Mouse (Mus musculus): Measurements from ENCODE around the gene Hap1. TPM values are rescaled to one million over a fixed set of nuclear protein-coding genes. Genes with fewer than 3 reads are reported as not detected.

Hap1 gene
- total and polyA plus RNA-seq, 3 experiments = 6.6 to 34.8 TPM; not detected in 1

GRCm38 (mm10) chr11:100397600-100398389 lies 41.9 kb upstream of the Hap1 start, which contains the start of gene Jup (continued):
- TF ChIP-seq CTCF (IDR thresholded peaks at IDR 0.05 in 2 of 3, conservative IDR thresholded peaks at IDR 0.05 in 1 of 3; ENCODE audit: control insufficient read depth in 1 of 3, insufficient read depth in 1 of 3, low read depth in 2 of 3, low read length in 3 of 3, poor library complexity in 1 of 3, severe bottlenecking in 1 of 3) (0 out of 6 replicates have a peak, but pooled peaks of 1 of the 3 experiments have one; percentile 2), NRF1 (IDR thresholded peaks at IDR 0.05; ENCODE audit: insufficient read depth, low read depth, low read length, poor library complexity, severe bottlenecking) (0 out of 2 replicates have a peak, but pooled peaks have one; percentile 6), RAD21 (IDR thresholded peaks at IDR 0.05; ENCODE audit: low read depth, low read length) (no peak), GABPA (IDR thresholded peaks at IDR 0.05; ENCODE audit: low read depth, low read length) (no peak; the same call in 1 of the 2 replicates), ZNF384 (IDR thresholded peaks at IDR 0.05; ENCODE audit: low read depth, low read length) (no peak), SMC3 (IDR thresholded peaks at IDR 0.05; ENCODE audit: low read depth, low read length) (no peak), MXI1 (IDR thresholded peaks at IDR 0.05; ENCODE audit: low read depth, low read length) (0 out of 2 replicates have a peak, but pooled peaks have one; percentile 55), MAZ (IDR thresholded peaks at IDR 0.05; ENCODE audit: low read depth, low read length) (peak; percentile 79; the same call in 1 of the 2 replicates), ELF1 (IDR thresholded peaks at IDR 0.05; ENCODE audit: low read depth, low read length) (peak; percentile 33; the same call in 1 of the 2 replicates), MEF2A (IDR thresholded peaks at IDR 0.05; ENCODE audit: extremely low read depth, insufficient replicate concordance, low read depth, low read length, poor library complexity, severe bottlenecking) (no peak), POLR2A (IDR thresholded peaks at IDR 0.05; ENCODE audit: control insufficient read depth in 1 of 2, insufficient read depth in 1 of 2, low read depth in 1 of 2, low read length in 2 of 2, poor library complexity in 1 of 2) (peak; percentile 68 to 76; a peak in 3 of 4 replicates), UBTF (IDR thresholded peaks at IDR 0.05; ENCODE audit: borderline replicate concordance, insufficient read depth, low read depth, low read length) (peak; percentile 89; the same call in 1 of the 2 replicates), ZMIZ1 (IDR thresholded peaks at IDR 0.05; ENCODE audit: low read depth, low read length) (no peak), POLR2AphosphoS2 (IDR thresholded peaks at IDR 0.05; ENCODE audit: low read length) (no peak)

GRCm38 (mm10) chr11:100396886-100397599 lies 41.1 kb upstream of the Hap1 start:
- Histone ChIP-seq H3K4me1 (ENCODE audit: control insufficient read depth in 1 of 2, insufficient read depth in 2 of 2, low read length in 2 of 2) (peaks cover 16 to 66% of the 10 kb centered on the region in 2 experiments), H3K79me2 (ENCODE audit: control insufficient read depth, insufficient read depth, low read length, poor library complexity) (no peaks in the 10 kb centered on the region), H3K9me3 (replicated peaks; ENCODE audit: insufficient read depth, low read length) (no peaks in the 10 kb centered on the region), H3K4me3 (ENCODE audit: control insufficient read depth in 1 of 2, insufficient read depth in 1 of 2, low read depth in 2 of 2, low read length in 2 of 2) (peak overlapping the region; percentile 43 to 74), H3K27ac (ENCODE audit: control insufficient read depth, low read depth, low read length) (no peak overlapping the region), H3K9ac (ENCODE audit: control insufficient read depth, low read depth, low read length, poor library complexity, severe bottlenecking) (peak overlapping the region; percentile 67), H3K36me3 (ENCODE audit: control insufficient read depth in 1 of 2, insufficient read depth in 2 of 2, low read length in 2 of 2) (peaks cover 0 to 35% of the 10 kb centered on the region in 2 experiments; a peak in 2 of 4 replicates), H3K27me3 (ENCODE audit: control insufficient read depth in 1 of 2, insufficient read depth in 2 of 2, low read length in 2 of 2) (no peaks in the 10 kb centered on the region)
- DNase-seq (ENCODE audit: low read depth, low spot score) = no peak
- no peak for TF ChIP-seq MEF2A (IDR thresholded peaks at IDR 0.05; ENCODE audit: extremely low read depth, insufficient replicate concordance, low read depth, low read length, poor library complexity, severe bottlenecking)
- no peak for TF ChIP-seq USF1 (IDR thresholded peaks at IDR 0.05; ENCODE audit: low read depth, low read length)
- no peak for TF ChIP-seq MAX (IDR thresholded peaks at IDR 0.05; ENCODE audit: low read length)
- TF ChIP-seq RCOR1 (IDR thresholded peaks at IDR 0.05; ENCODE audit: low read depth, low read length) = 0 out of 2 replicates have a peak, but pooled peaks have one; percentile 7
- TF ChIP-seq RAD21 (IDR thresholded peaks at IDR 0.05; ENCODE audit: low read depth, low read length) = no peak
- 0 out of 2 replicates have a peak, but pooled peaks have one; percentile 13 for TF ChIP-seq MAZ (IDR thresholded peaks at IDR 0.05; ENCODE audit: low read depth, low read length)
- TF ChIP-seq USF2 (IDR thresholded peaks at IDR 0.05; ENCODE audit: borderline replicate concordance in 1 of 2, insufficient read depth in 1 of 2, low read depth in 1 of 2, low read length in 2 of 2) = no peak
- TF ChIP-seq POLR2A (IDR thresholded peaks at IDR 0.05; ENCODE audit: control insufficient read depth in 1 of 2, insufficient read depth in 1 of 2, low read depth in 1 of 2, low read length in 2 of 2, poor library complexity in 1 of 2) = no peak
- TF ChIP-seq UBTF (IDR thresholded peaks at IDR 0.05; ENCODE audit: borderline replicate concordance, insufficient read depth, low read depth, low read length) = no peak
- no peak for TF ChIP-seq E2F4 (IDR thresholded peaks at IDR 0.05; ENCODE audit: borderline replicate concordance, low read depth, low read length)
- TF ChIP-seq TCF12 (IDR thresholded peaks at IDR 0.05; ENCODE audit: low read depth, low read length) = no peak
- no peak for TF ChIP-seq BHLHE40 (IDR thresholded peaks at IDR 0.05; ENCODE audit: borderline replicate concordance, low read depth, low read length)
- TF ChIP-seq CTCF (IDR thresholded peaks at IDR 0.05 in 2 of 3, conservative IDR thresholded peaks at IDR 0.05 in 1 of 3; ENCODE audit: control insufficient read depth in 1 of 3, insufficient read depth in 1 of 3, low read depth in 2 of 3, low read length in 3 of 3, poor library complexity in 1 of 3, severe bottlenecking in 1 of 3) = peak in 2 of 3 experiments; percentile 20 to 53; a peak in 5 of 6 replicates
- TF ChIP-seq JUND (IDR thresholded peaks at IDR 0.05; ENCODE audit: low read depth, low read length) = no peak
- no peak for TF ChIP-seq ZKSCAN1 (IDR thresholded peaks at IDR 0.05; ENCODE audit: low read depth, low read length)
